Mouse (Mus musculus) gastrocnemius, adult 2 months (tissue): ENCODE results near the gene Pik3r4. TPM values are rescaled to one million over a fixed set of nuclear protein-coding genes. Genes with fewer than 3 reads are reported as not detected.

Experiments used
- DNase-seq: peaks from one replicate; pipeline ENCODE4 v3.0.0; 2022
- H3K27ac ChIP-seq: fragments of 200-600 bp; 2 replicates; pipeline ENCODE4 v1.8.1; 2022; ENCODE audit warnings: mild to moderate bottlenecking
- H3K4me3 ChIP-seq: fragments of 200-600 bp; 2 replicates; pipeline ENCODE4 v1.8.1; 2022; ENCODE audit warnings: mild to moderate bottlenecking, moderate library complexity
- CTCF ChIP-seq: fragments of 200-600 bp; IDR thresholded peaks from 2 replicates; pipeline ENCODE4 v1.8.1; 2022; ENCODE audit warnings: antibody characterized with exemption, mild to moderate bottlenecking, moderate library complexity
- intact Hi-C: fragments of 180-260 bp; cut with DNase I; formaldehyde crosslinking; loops from one replicate; pipeline ENCODE4 v1.15.1; 2025
- total RNA-seq, 2 experiments: library from RNA; stranded (reverse); gene quantifications; 2 replicates each; pipeline ENCODE4 v1.2.3; 2021

Pik3r4 gene
- total RNA-seq, 2 experiments from 2014 or later = 10.9 to 11.9 TPM

GRCm38 (mm10) chr9:105704226-105704932 is 61.6 kb downstream of the Pik3r4 start:
- no peak for DNase-seq
- TF ChIP-seq CTCF = no peak
- intact Hi-C loops = no loop called here
- Histone ChIP-seq H3K4me3 (no peak overlapping the region), H3K27ac (no peak overlapping the region)

- DNase-seq = no peak
- Histone ChIP-seq H3K4me3 (no peak overlapping the region), H3K27ac (no peak overlapping the region)
- intact Hi-C loops = no loop called here
- no peak for TF ChIP-seq CTCF
Observed at GRCm38 (mm10) chr9:105705011-105705410, 62.2 kb downstream of the Pik3r4 start.

GRCm38 (mm10) chr9:105712049-105712448 is 69.3 kb downstream of the Pik3r4 start:
- Histone ChIP-seq H3K4me3 (no peak overlapping the region), H3K27ac (no peak overlapping the region)
- no peak for TF ChIP-seq CTCF
- intact Hi-C loops = no loop called here
- DNase-seq = no peak

- intact Hi-C loops = no loop called here
- no peak for TF ChIP-seq CTCF
- no peak overlapping the region for H3K4me3 ChIP-seq
- DNase-seq = no peak
- no peak overlapping the region for H3K27ac ChIP-seq
Observed at GRCm38 (mm10) chr9:105719367-105719766, 76.6 kb downstream of the Pik3r4 start.

GRCm38 (mm10) chr9:105719851-105720395 is 77.1 kb downstream of the Pik3r4 start:
- intact Hi-C loops = no loop called here
- H3K4me3 ChIP-seq = no peak overlapping the region
- no peak for TF ChIP-seq CTCF
- DNase-seq = no peak
- no peak overlapping the region for H3K27ac ChIP-seq

- no peak overlapping the region for H3K4me3 ChIP-seq
- intact Hi-C loops = no loop called here
- H3K27ac ChIP-seq = no peak overlapping the region
- TF ChIP-seq CTCF = no peak
- DNase-seq = no peak
Observed at GRCm38 (mm10) chr9:105720430-105720829, 77.7 kb downstream of the Pik3r4 start.

- peak; percentile 68 for DNase-seq
- intact Hi-C loops = no loop called here
- Histone ChIP-seq H3K4me3 (no peak overlapping the region), H3K27ac (peak overlapping the region; percentile 12; the same call in 1 of the 2 replicates)
- no peak for TF ChIP-seq CTCF
Observed at GRCm38 (mm10) chr9:105731976-105732375, 89.2 kb downstream of the Pik3r4 start.

- no peak for DNase-seq
- intact Hi-C loops = no loop called here
- TF ChIP-seq CTCF = no peak
- no peak overlapping the region for H3K4me3 ChIP-seq
- H3K27ac ChIP-seq = no peak overlapping the region
Observed at GRCm38 (mm10) chr9:105734651-105735050, 91.9 kb downstream of the Pik3r4 start.

- H3K4me3 ChIP-seq = no peak overlapping the region
- no peak for DNase-seq
- H3K27ac ChIP-seq = no peak overlapping the region
- no peak for TF ChIP-seq CTCF
- intact Hi-C loops = no loop called here
Observed at GRCm38 (mm10) chr9:105735195-105735594, 92.4 kb downstream of the Pik3r4 start.

Other genes with a start within 250 kb of the Pik3r4 start
- gene Aste1, start 247.6 kb upstream of the Pik3r4 start, total RNA-seq = 1 to 10 TPM; 1.8 to 2.9 TPM
- not detected for gene Nek11, start 247.5 kb upstream of the Pik3r4 start, total RNA-seq
- 10 to 100 TPM; 39.3 to 41.2 TPM for gene Atp2c1, start 115.7 kb upstream of the Pik3r4 start, total RNA-seq
- 1 to 10 TPM; 1.5 to 1.9 TPM for gene Col6a6, start 185.2 kb downstream of the Pik3r4 start, total RNA-seq